Comparison of ENCODE assay signal across 8 mouse cellular contexts in the genomic region with DNA sequence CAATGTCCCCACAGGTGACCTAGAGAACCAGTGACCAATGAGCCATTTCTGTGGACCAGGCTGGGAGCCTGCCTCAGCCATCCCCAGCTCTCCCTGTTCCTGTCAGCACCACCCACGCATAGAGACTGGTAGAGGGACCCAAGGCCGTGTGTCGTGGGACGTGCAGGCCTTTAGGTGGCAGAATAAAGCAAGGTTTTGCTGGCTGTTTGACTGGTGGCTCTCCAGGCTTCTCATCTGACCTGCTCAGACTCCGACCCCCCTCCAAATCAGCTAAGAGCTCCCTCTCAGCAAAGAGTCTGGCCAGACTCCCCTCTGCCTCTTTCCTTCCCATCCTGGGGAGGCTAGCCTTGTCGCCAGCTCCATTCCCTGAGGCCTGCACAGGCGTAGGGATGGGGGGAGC. TPM values are rescaled to one million over a fixed set of nuclear protein-coding genes. Genes with fewer than 3 reads are reported as not detected.
DNase-seq lines count a peak whose midpoint lies in the region; ATAC-seq lines count a peak whose summit lies in the region.
"Had no signal": no experiment of that assay in that cellular context is flagged by ENCODE, and none has a peak within 500 bp of the region (broad histone marks: within the 10 kb centered on the region; RNA-seq: fewer than 3 reads in every experiment).

No protein-coding gene starts in this region.

- H3K4me3 ChIP-seq in hindbrain, embryonic 12.5 days = no peak overlapping the region
- H3K4me3 ChIP-seq: myocyte had no signal

- DNase-seq in left cerebral cortex, adult 11 months (ENCODE audit: low spot score) = peak; percentile 37
- DNase-seq in left cerebral cortex, postnatal 10 days (ENCODE audit: extremely low spot score in 1 of 2, low spot score in 2 of 2) = no peak
- peak; percentile 80 for DNase-seq in cerebellum, postnatal 10 days
- DNase-seq in retina, postnatal 1 day = peak; percentile 57
- DNase-seq in layer of hippocampus, postnatal 25 days (ENCODE audit: extremely low spot score in 1 of 2, low spot score in 1 of 2) = no peak
- no peak for DNase-seq in gastrocnemius, postnatal 4 days (ENCODE audit: low spot score in 2 of 2)

- 58% methylated on average over 7 of the region's 7 CpGs for WGBS in hindbrain, embryonic 12.5 days

- H3K9ac ChIP-seq in hindbrain, embryonic 12.5 days = 0 out of 2 replicates have a peak overlapping the region, but pooled peaks have one; percentile 18

- intact Hi-C loops in left cerebral cortex, postnatal 10 days (cut with DNase I) = no loop called here

- H3K4me1 ChIP-seq in hindbrain, embryonic 12.5 days = peaks cover 45% of the 10 kb centered on the region

- no peaks in the 10 kb centered on the region for H3K36me3 ChIP-seq in hindbrain, embryonic 12.5 days

- no peak overlapping the region for H3K4me2 ChIP-seq in hindbrain, embryonic 12.5 days (replicated peaks)

- H3K27me3 ChIP-seq in hindbrain, embryonic 12.5 days = no peaks in the 10 kb centered on the region

- ATAC-seq in hindbrain, embryonic 12.5 days (ENCODE audit: low FRiP score) = peak; percentile 39; the same call in 1 of the 2 replicates

- peak overlapping the region; percentile 76 for H3K27ac ChIP-seq in hindbrain, embryonic 12.5 days

- H3K9me3 ChIP-seq in hindbrain, embryonic 12.5 days (replicated peaks) = no peaks in the 10 kb centered on the region

RNA-seq across cellular contexts. Expression of a gene that starts 58.1 kb away (rescaled TPM):
- total RNA-seq in left cerebral cortex, postnatal 10 days (2021) = 10 to 100 TPM; 23.8 to 24.6 TPM
- polyA plus RNA-seq in hindbrain, embryonic 12.5 days (2016; fragmentation: Nextera tagmentation; extraction: Ambion mirVana) = 26.3 and 28.2 TPM in 2 replicates
- total RNA-seq in layer of hippocampus, postnatal 25 days (2021) = 10 to 100 TPM; 18.2 to 18.7 TPM
- 10 to 100 TPM; 21.8 to 25.6 TPM for total RNA-seq in gastrocnemius, postnatal 4 days (2021)

Comparison
In these comparisons a context has a peak if more than half of its experiments do, and no peak if none do; other contexts are left out.
1. DNase-seq: peak in left cerebral cortex, adult 11 months (single experiment), cerebellum, postnatal 10 days (2 of 2) and retina, postnatal 1 day (single experiment); none in left cerebral cortex, postnatal 10 days (0 of 2), layer of hippocampus, postnatal 25 days (0 of 2) and gastrocnemius, postnatal 4 days (0 of 2).